Comparison of ENCODE assay signal across 8 mouse cellular contexts in the genomic region with DNA sequence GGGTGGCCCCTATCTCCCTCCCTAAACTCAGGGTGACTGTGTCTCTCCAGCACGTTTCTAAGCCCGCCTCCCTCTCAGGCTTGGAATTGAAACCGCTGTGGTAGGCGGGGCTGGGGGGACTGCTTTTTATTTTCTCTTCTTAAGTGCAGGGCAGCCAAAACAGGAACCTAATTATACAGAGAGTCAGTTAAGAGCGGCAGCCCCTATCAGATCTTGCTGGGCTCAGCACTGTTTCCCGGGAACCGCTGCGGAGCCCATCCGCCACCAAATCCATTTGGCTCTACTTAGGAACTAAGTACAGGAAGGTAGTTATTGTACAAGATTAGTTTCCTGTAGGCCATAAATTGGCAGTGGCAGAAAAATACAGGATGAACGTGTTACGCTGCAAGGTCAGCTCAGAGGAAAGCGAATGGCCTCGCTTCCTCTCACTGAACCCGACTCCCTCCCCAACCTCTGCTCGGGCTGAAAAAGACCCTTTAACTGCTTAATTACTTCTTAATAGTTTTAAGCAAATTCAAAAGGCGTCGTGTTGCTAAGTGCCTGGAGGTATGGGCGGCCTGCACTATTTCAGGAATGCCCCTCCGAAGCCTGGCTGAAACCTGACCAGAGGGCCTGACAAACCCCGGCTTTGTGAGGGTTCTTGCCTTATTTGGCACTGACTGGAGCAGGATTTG.
A peak's percentile ranks its signal among the peaks of the same experiment; 100 is the strongest.
DNase-seq lines count a peak whose midpoint lies in the region; ATAC-seq lines count a peak whose summit lies in the region.

No protein-coding gene starts in this region.

- no peaks in the 10 kb centered on the region for H3K36me3 ChIP-seq in heart, embryonic 11.5 days (ENCODE audit: control insufficient read depth, insufficient read depth, low read length)
- no peaks in the 10 kb centered on the region for H3K36me3 ChIP-seq in lung, embryonic 16.5 days (ENCODE audit: control insufficient read depth, insufficient read depth, low read length)
- H3K36me3 ChIP-seq in neural tube, embryonic 15.5 days = no peaks in the 10 kb centered on the region

- DNase-seq in urinary bladder, postnatal 14 days (ENCODE audit: low spot score) = peak; percentile 55
- DNase-seq in urinary bladder, postnatal 10 days (ENCODE audit: low spot score) = no peak
- DNase-seq in embryo, embryonic 10.5 days (ENCODE audit: low spot score) = peak; percentile 93
- DNase-seq in kidney, adult 8-10 months = peak; percentile 66 to 75
- DNase-seq in cerebellum, postnatal 36 days = no peak

- H3K4me3 ChIP-seq in heart, embryonic 11.5 days (ENCODE audit: low read depth, low read length) = no peak overlapping the region
- H3K4me3 ChIP-seq in lung, embryonic 16.5 days (ENCODE audit: low read length) = no peak overlapping the region
- no peak overlapping the region for H3K4me3 ChIP-seq in neural tube, embryonic 15.5 days (replicated peaks)

- H3K4me1 ChIP-seq in heart, embryonic 11.5 days (ENCODE audit: control insufficient read depth, insufficient read depth, low read length) = peaks cover 73% of the 10 kb centered on the region
- peaks cover 61% of the 10 kb centered on the region for H3K4me1 ChIP-seq in lung, embryonic 16.5 days (replicated peaks; ENCODE audit: control insufficient read depth, insufficient read depth, low read length)
- peaks cover 67% of the 10 kb centered on the region for H3K4me1 ChIP-seq in neural tube, embryonic 15.5 days

- peak overlapping the region; percentile 94 for H3K27ac ChIP-seq in heart, embryonic 11.5 days (ENCODE audit: low read depth, low read length)
- H3K27ac ChIP-seq in lung, embryonic 16.5 days (ENCODE audit: low read length) = peak overlapping the region; percentile 91
- peak overlapping the region; percentile 79 for H3K27ac ChIP-seq in neural tube, embryonic 15.5 days (replicated peaks)

- H3K9me3 ChIP-seq in heart, embryonic 11.5 days (replicated peaks; ENCODE audit: control insufficient read depth, low read length) = no peaks in the 10 kb centered on the region
- H3K9me3 ChIP-seq in lung, embryonic 16.5 days (ENCODE audit: control insufficient read depth, low read length) = no peaks in the 10 kb centered on the region
- no peaks in the 10 kb centered on the region for H3K9me3 ChIP-seq in neural tube, embryonic 15.5 days (replicated peaks)

- H3K4me2 ChIP-seq in heart, embryonic 11.5 days = peak overlapping the region; percentile 52
- H3K4me2 ChIP-seq in lung, embryonic 16.5 days (ENCODE audit: low read depth, low read length) = peak overlapping the region; percentile 42
- peak overlapping the region; percentile 41 for H3K4me2 ChIP-seq in neural tube, embryonic 15.5 days

- WGBS in heart, embryonic 11.5 days (ENCODE audit: insufficient replicate concordance) = 3% methylated on average over 20 of the region's 20 CpGs
- 3% methylated on average over 20 of the region's 20 CpGs for WGBS in lung, embryonic 16.5 days
- 6% methylated on average over 20 of the region's 20 CpGs for WGBS in neural tube, embryonic 15.5 days

- 0 out of 2 replicates have a peak, but pooled peaks cover 2% of the 10 kb centered on the region for H3K27me3 ChIP-seq in heart, embryonic 11.5 days (ENCODE audit: control insufficient read depth, insufficient read depth, low read length)
- H3K27me3 ChIP-seq in lung, embryonic 16.5 days (ENCODE audit: control insufficient read depth, insufficient read depth, low read depth, low read length) = peaks cover 6% of the 10 kb centered on the region; the same call in 1 of the 2 replicates
- H3K27me3 ChIP-seq in neural tube, embryonic 15.5 days (replicated peaks) = peaks cover 19% of the 10 kb centered on the region

- H3K9ac ChIP-seq in heart, embryonic 11.5 days (ENCODE audit: low read depth, low read length) = peak overlapping the region; percentile 60; the same call in 1 of the 2 replicates
- peak overlapping the region; percentile 24 for H3K9ac ChIP-seq in lung, embryonic 16.5 days (ENCODE audit: low read length)
- 0 out of 2 replicates have a peak overlapping the region, but pooled peaks have one; percentile 7 for H3K9ac ChIP-seq in neural tube, embryonic 15.5 days (replicated peaks)

- ATAC-seq in heart, embryonic 11.5 days (replicated peaks; ENCODE audit: insufficient number of reproducible peaks, low FRiP score, low TSS enrichment) = peak; percentile 27
- ATAC-seq in lung, embryonic 16.5 days (ENCODE audit: low read depth) = peak; percentile 51
- peak; percentile 39 for ATAC-seq in neural tube, embryonic 15.5 days (ENCODE audit: low FRiP score)

Comparison
In these comparisons a context has a peak if more than half of its experiments do, and no peak if none do; other contexts are left out.
1. DNase-seq: peak in urinary bladder, postnatal 14 days (single experiment), embryo, embryonic 10.5 days (single experiment) and kidney, adult 8-10 months (2 of 2); none in urinary bladder, postnatal 10 days (single experiment) and cerebellum, postnatal 36 days (0 of 2).
2. H3K9ac ChIP-seq: peak in every context shown above with its lines; median percentile 60 in heart, embryonic 11.5 days; 24 in lung, embryonic 16.5 days; 7 in neural tube, embryonic 15.5 days.
3. Peak in every context shown above with its lines, with median percentiles within 50 percentile points of each other: ATAC-seq, H3K27ac ChIP-seq and H3K4me2 ChIP-seq.